Comparison of ENCODE assay signal across 8 mouse cellular contexts in the genomic region with DNA sequence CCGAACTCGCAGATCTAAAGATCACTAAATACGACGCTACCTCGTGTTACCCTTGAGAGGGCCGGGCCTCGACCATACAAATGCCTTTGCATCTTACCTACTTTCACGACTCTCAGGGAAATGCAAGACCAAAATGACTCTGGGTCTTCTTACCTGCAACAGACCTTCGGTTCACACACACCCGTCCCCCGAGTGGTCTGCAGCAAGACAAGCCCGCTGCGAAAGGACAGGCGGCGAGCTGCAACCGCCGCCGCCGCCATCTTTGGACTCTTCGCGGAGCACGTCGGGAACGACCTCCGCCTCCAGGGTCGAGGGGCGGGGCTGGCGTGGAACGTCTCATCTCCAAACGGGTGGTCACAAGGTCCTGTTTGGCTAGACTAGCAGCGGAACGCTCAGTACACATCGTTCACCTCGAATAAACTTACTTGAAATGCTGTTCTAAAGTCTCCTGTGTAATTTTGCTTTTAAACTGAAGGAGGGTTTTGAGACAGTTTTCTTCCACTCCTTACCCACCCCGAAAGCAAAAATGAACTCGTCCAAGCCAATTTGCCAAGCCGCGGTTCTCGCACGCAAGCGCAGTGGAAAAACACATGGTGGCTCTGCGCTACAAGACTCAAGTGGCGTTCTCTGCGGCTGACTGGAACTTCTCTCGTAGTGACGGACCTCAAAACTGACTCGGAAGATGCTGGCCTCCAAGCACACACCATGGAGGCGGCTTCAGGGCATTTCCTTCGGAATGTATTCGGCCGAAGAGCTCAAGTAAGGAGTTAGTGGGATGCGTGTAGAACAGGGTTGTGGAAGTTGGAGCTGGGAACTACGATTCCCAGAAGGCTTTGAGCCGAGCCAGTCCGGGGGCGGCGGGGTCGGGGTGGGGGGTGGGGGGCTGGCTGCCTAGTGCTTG. TPM values are rescaled to one million over a fixed set of nuclear protein-coding genes. Genes with fewer than 3 reads are reported as not detected.
DNase-seq lines count a peak whose midpoint lies in the region; ATAC-seq and TF ChIP-seq lines count a peak whose summit lies in the region.

Gene Ptcd3, minus strand, starts transcription at position 270 of the 901 bp plus-strand sequence.
Gene Polr1a, plus strand, starts transcription at position 573 of the 901 bp plus-strand sequence.

- no peaks in the 10 kb centered on the region for H3K9me3 ChIP-seq in heart, embryonic 12.5 days (replicated peaks)
- H3K9me3 ChIP-seq in kidney, postnatal 0 days (replicated peaks; ENCODE audit: low read length) = no peaks in the 10 kb centered on the region
- no peaks in the 10 kb centered on the region for H3K9me3 ChIP-seq in liver, embryonic 11.5 days (ENCODE audit: control insufficient read depth, low read length)
- no peaks in the 10 kb centered on the region for H3K9me3 ChIP-seq in stomach, embryonic 14.5 days (ENCODE audit: control insufficient read depth, low read depth, low read length)

- H3K27ac ChIP-seq in heart, embryonic 12.5 days (ENCODE audit: poor library complexity, severe bottlenecking) = peak within 1 kb of the TSS; percentile 67
- peak within 1 kb of the TSS; percentile 27; the same call in 1 of the 2 replicates for H3K27ac ChIP-seq in kidney, postnatal 0 days
- peak within 1 kb of the TSS; percentile 70 for H3K27ac ChIP-seq in liver, embryonic 11.5 days (ENCODE audit: low read depth, low read length)
- peak within 1 kb of the TSS; percentile 67 for H3K27ac ChIP-seq in stomach, embryonic 14.5 days (ENCODE audit: low read length)

- no peak for TF ChIP-seq CTCF in kidney, postnatal 0 days (IDR thresholded peaks at IDR 0.05; ENCODE audit: low read depth)

- peaks cover 24% of the 10 kb centered on the region for H3K36me3 ChIP-seq in heart, embryonic 12.5 days
- H3K36me3 ChIP-seq in kidney, postnatal 0 days (ENCODE audit: insufficient read depth, low read length) = peaks cover 11% of the 10 kb centered on the region
- peaks cover 12% of the 10 kb centered on the region for H3K36me3 ChIP-seq in liver, embryonic 11.5 days (ENCODE audit: control insufficient read depth, insufficient read depth, low read length)
- H3K36me3 ChIP-seq in stomach, embryonic 14.5 days (ENCODE audit: control insufficient read depth, insufficient read depth, low read length) = peaks cover 25% of the 10 kb centered on the region

- WGBS in heart, embryonic 12.5 days = under 1% methylated on average over 58 of the region's 58 CpGs
- WGBS in kidney, postnatal 0 days = under 1% methylated on average over 58 of the region's 58 CpGs
- WGBS in liver, embryonic 11.5 days = under 1% methylated on average over 58 of the region's 58 CpGs
- WGBS in stomach, embryonic 14.5 days = under 1% methylated on average over 58 of the region's 58 CpGs

- peak within 1 kb of the TSS; percentile 83 for H3K4me3 ChIP-seq in heart, embryonic 12.5 days
- peak within 1 kb of the TSS; percentile 79 for H3K4me3 ChIP-seq in kidney, postnatal 0 days (replicated peaks; ENCODE audit: low read depth, low read length)
- H3K4me3 ChIP-seq in liver, embryonic 11.5 days (ENCODE audit: low read depth, low read length) = peak within 1 kb of the TSS; percentile 85
- peak within 1 kb of the TSS; percentile 87 for H3K4me3 ChIP-seq in stomach, embryonic 14.5 days (ENCODE audit: low read depth, low read length)

- DNase-seq in CD4-positive helper T cell, adult 2 months (ENCODE audit: low read depth, low spot score) = peak; percentile 94
- peak; percentile 89 for DNase-seq in brain, embryonic 18.5 days (ENCODE audit: low read depth, low spot score)
- peak; percentile 96 for DNase-seq in kidney, postnatal 0 days (ENCODE audit: low spot score)
- DNase-seq in liver, embryonic 11.5 days (ENCODE audit: low spot score) = peak; percentile 90
- peak; percentile 97 for DNase-seq in naive thymus-derived CD4-positive, alpha-beta T cell, adult 2 months (ENCODE audit: low read depth)

- H3K27me3 ChIP-seq in heart, embryonic 12.5 days (replicated peaks) = no peaks in the 10 kb centered on the region
- no peaks in the 10 kb centered on the region for H3K27me3 ChIP-seq in kidney, postnatal 0 days (ENCODE audit: insufficient read depth, low read length)
- no peaks in the 10 kb centered on the region for H3K27me3 ChIP-seq in liver, embryonic 11.5 days (replicated peaks; ENCODE audit: control insufficient read depth, insufficient read depth, low read length)
- no peaks in the 10 kb centered on the region for H3K27me3 ChIP-seq in stomach, embryonic 14.5 days (ENCODE audit: control insufficient read depth, insufficient read depth, low read length)

- peaks cover 34% of the 10 kb centered on the region for H3K4me1 ChIP-seq in heart, embryonic 12.5 days (replicated peaks)
- H3K4me1 ChIP-seq in kidney, postnatal 0 days (replicated peaks; ENCODE audit: insufficient read depth, low read length) = no peaks in the 10 kb centered on the region
- H3K4me1 ChIP-seq in liver, embryonic 11.5 days (replicated peaks; ENCODE audit: control insufficient read depth, insufficient read depth, low read length) = peaks cover 29% of the 10 kb centered on the region
- peaks cover 10% of the 10 kb centered on the region; the same call in 1 of the 2 replicates for H3K4me1 ChIP-seq in stomach, embryonic 14.5 days (ENCODE audit: control insufficient read depth, insufficient read depth, low read length)

- H3K4me2 ChIP-seq in heart, embryonic 12.5 days = peak within 1 kb of the TSS; percentile 82
- peak within 1 kb of the TSS; percentile 76 for H3K4me2 ChIP-seq in kidney, postnatal 0 days (ENCODE audit: low read length)
- peak within 1 kb of the TSS; percentile 82 for H3K4me2 ChIP-seq in liver, embryonic 11.5 days
- H3K4me2 ChIP-seq in stomach, embryonic 14.5 days (replicated peaks; ENCODE audit: low read depth, low read length) = peak within 1 kb of the TSS; percentile 64

- peak; percentile 99 for ATAC-seq in erythroid progenitor cell, adult 5-6 weeks (replicated peaks; ENCODE audit: low FRiP score, poor library complexity, severe bottlenecking)
- peak; percentile 91 for ATAC-seq in heart, embryonic 12.5 days (ENCODE audit: insufficient number of reproducible peaks, low FRiP score)
- ATAC-seq in kidney, postnatal 0 days (replicated peaks; ENCODE audit: low FRiP score, low read depth) = peak; percentile 86
- peak; percentile 81 for ATAC-seq in liver, embryonic 11.5 days (replicated peaks; ENCODE audit: low FRiP score)
- peak; percentile 86 for ATAC-seq in stomach, embryonic 14.5 days (ENCODE audit: insufficient number of reproducible peaks, insufficient read depth, low FRiP score, low read depth)

- peak within 1 kb of the TSS; percentile 77 for H3K9ac ChIP-seq in heart, embryonic 12.5 days
- H3K9ac ChIP-seq in kidney, postnatal 0 days (ENCODE audit: low read depth, low read length) = peak within 1 kb of the TSS; percentile 75
- H3K9ac ChIP-seq in liver, embryonic 11.5 days (ENCODE audit: low read depth, low read length) = peak within 1 kb of the TSS; percentile 89
- peak within 1 kb of the TSS; percentile 60 for H3K9ac ChIP-seq in stomach, embryonic 14.5 days (replicated peaks; ENCODE audit: low read depth, low read length)

RNA-seq across cellular contexts. Expression of gene Ptcd3, which starts in this region (rescaled TPM):
- 55.1 and 91.0 TPM in 2 replicates for total RNA-seq in erythroid progenitor cell, adult 5-6 weeks (2015; ENCODE audit: low replicate concordance)
- total RNA-seq in erythroid progenitor cell, adult 5-6 weeks (2017; ENCODE audit: low replicate concordance) = 42.0 and 47.4 TPM in 2 replicates
- polyA plus RNA-seq in heart, embryonic 12.5 days (2016; fragmentation: Nextera tagmentation; extraction: Ambion mirVana) = 115 and 116 TPM in 2 replicates
- polyA plus RNA-seq in kidney, postnatal 0 days (2015; fragmentation: Nextera tagmentation; extraction: Ambion mirVana) = 61.3 and 66.4 TPM in 2 replicates
- polyA plus RNA-seq in liver, embryonic 11.5 days (2014; fragmentation: Nextera tagmentation; extraction: Ambion mirVana) = 151 and 174 TPM in 2 replicates
- polyA plus RNA-seq in stomach, embryonic 14.5 days (2014; fragmentation: Nextera tagmentation; extraction: Ambion mirVana) = 103 TPM in 2 replicates

RNA-seq across cellular contexts. Expression of gene Polr1a, which starts in this region (rescaled TPM):
- 7.9 and 21.4 TPM in 2 replicates for total RNA-seq in erythroid progenitor cell, adult 5-6 weeks (2015; ENCODE audit: low replicate concordance)
- total RNA-seq in erythroid progenitor cell, adult 5-6 weeks (2017; ENCODE audit: low replicate concordance) = 5.9 and 6.7 TPM in 2 replicates
- 30.6 and 36.0 TPM in 2 replicates for polyA plus RNA-seq in heart, embryonic 12.5 days (2016; fragmentation: Nextera tagmentation; extraction: Ambion mirVana)
- polyA plus RNA-seq in kidney, postnatal 0 days (2015; fragmentation: Nextera tagmentation; extraction: Ambion mirVana) = 17.5 and 18.3 TPM in 2 replicates
- 45.7 and 52.4 TPM in 2 replicates for polyA plus RNA-seq in liver, embryonic 11.5 days (2014; fragmentation: Nextera tagmentation; extraction: Ambion mirVana)
- 27.6 and 32.9 TPM in 2 replicates for polyA plus RNA-seq in stomach, embryonic 14.5 days (2014; fragmentation: Nextera tagmentation; extraction: Ambion mirVana)

Comparison
In these comparisons a context has a peak if more than half of its experiments do, and no peak if none do; other contexts are left out.
1. Peak in every context shown above with its lines: DNase-seq, ATAC-seq, H3K4me3 ChIP-seq and H3K27ac ChIP-seq.